Mouse (Mus musculus) liver, embryonic 18 days (tissue): ENCODE measurements around the gene Atp5j. TPM values are rescaled to one million over a fixed set of nuclear protein-coding genes. Genes with fewer than 3 reads are reported as not detected.

Source experiments
- polyA plus RNA-seq: library from polyadenylated mRNA; depleted of rRNA; stranded (reverse); fragments of >200 nt; gene quantifications from 2 replicates; pipeline ENCODE4 v1.2.3, GENCODE M21; 2012; rRNA removed

Gene Atp5j
- polyA plus RNA-seq: 215 and 224 TPM in 2 replicates

DNA sequence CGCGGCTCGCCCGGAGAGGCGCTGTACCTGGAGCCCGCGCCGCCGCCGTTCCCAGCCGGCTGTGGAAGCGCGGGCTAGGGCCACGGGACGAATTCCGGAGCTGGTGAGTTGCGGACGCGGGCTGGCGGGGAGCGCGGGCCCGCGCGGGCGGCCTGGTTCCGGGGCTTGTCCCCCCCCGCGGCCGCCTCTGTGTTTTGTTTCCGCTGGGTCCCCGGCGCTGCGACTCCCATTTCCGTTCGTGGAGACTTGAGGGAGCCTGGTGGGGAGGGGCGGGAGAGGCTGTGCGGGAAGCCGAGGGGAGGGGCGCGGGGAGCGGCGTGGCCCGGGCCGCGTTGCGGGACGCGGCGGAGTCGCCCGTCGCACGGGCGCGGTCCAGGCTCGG, at the start of gene Atp5j:
Gene Atp5j, minus strand, starts transcription at position 185 of the 382 bp plus-strand sequence.

DNA sequence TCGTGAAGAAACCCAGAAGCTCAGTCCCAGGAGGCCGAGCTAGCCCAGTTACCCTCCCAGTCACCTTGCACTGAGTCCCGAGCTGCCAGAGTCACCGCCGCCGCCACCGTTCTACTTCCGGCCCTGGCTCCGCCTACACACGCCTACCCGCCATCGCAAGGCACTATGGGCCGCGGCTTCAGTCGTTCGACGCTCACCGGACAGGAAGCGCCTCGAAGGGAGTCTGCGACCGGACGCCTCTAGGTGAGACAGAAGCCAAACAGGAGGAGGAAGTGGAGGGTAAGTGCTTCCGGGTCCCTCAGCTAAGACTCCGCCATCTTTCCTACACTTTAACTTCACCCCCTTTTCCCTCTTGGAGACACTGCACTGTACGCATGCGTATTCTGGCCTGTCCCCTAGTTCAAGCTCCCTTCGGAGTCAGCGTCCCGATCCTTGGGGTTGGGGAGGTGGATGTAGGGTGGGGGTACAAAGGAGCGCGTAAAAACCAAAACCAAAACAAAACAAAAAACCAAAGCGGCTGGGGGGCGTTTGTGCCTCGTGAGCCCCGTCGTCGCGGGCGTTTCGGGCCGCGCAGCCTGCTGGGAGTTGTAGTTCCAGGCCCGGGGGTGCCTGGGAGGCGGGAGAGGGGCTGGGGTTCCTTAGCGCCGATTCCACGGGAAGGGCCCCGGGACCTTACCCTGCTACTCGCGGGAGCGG, 532 bp downstream of the Atp5j start, which contains the start of gene Gabpa:
Gene Gabpa, plus strand, starts transcription at position 181 of the 696 bp plus-strand sequence.

Other genes with a start within 250 kb of the Atp5j start
- gene Mrpl39, start 99.9 kb downstream of the Atp5j start, polyA plus RNA-seq: 17.1 and 21.9 TPM in 2 replicates
- gene Jam2, start 61.5 kb downstream of the Atp5j start, polyA plus RNA-seq: 3.8 and 4.2 TPM in 2 replicates
- 10.9 and 11.4 TPM in 2 replicates for gene Gabpa, start 700 bp downstream of the Atp5j start, polyA plus RNA-seq